Mouse (Mus musculus): ENCODE results near the gene Ing1. TPM values are rescaled to one million over a fixed set of nuclear protein-coding genes. Genes with fewer than 3 reads are reported as not detected.

The Ing1 gene
- polyA plus RNA-seq (2015; fragmentation: Nextera tagmentation; extraction: Ambion mirVana) = 38.4 and 40.3 TPM in 2 replicates

GRCm38 (mm10) chr8:11554799-11555719 lies at the start of gene Ing1:
Gene Ing1, plus strand, starts transcription at chr8:11555571.
- no peaks in the 10 kb centered on the region for H3K36me3 ChIP-seq
- H3K27me3 ChIP-seq (replicated peaks) = no peaks in the 10 kb centered on the region
- peak; percentile 74 for ATAC-seq (ENCODE audit: insufficient read depth, low FRiP score, low read depth)

GRCm38 (mm10) chr8:11506074-11506473 lies 49.3 kb upstream of the Ing1 start:
- H3K4me3 ChIP-seq (replicated peaks) = no peak overlapping the region
- H3K27ac ChIP-seq = no peak overlapping the region
- H3K9me3 ChIP-seq = no peaks in the 10 kb centered on the region
- ATAC-seq (ENCODE audit: insufficient read depth, low FRiP score, low read depth) = no peak
- H3K36me3 ChIP-seq = peaks cover 49% of the 10 kb centered on the region
- no peak overlapping the region for H3K4me2 ChIP-seq
- 80% methylated on average over 14 of the region's 14 CpGs for WGBS
- no peaks in the 10 kb centered on the region for H3K4me1 ChIP-seq
- H3K9ac ChIP-seq = no peak overlapping the region
- no peaks in the 10 kb centered on the region for H3K27me3 ChIP-seq (replicated peaks)

More at GRCm38 (mm10) chr8:11554799-11555719, at the start of gene Ing1:
- Histone ChIP-seq H3K4me3 (replicated peaks) (peak within 1 kb of the TSS; percentile 93), H3K9ac (peak within 1 kb of the TSS; percentile 96), H3K4me1 (peaks cover 24% of the 10 kb centered on the region), H3K4me2 (peak within 1 kb of the TSS; percentile 85), H3K9me3 (no peaks in the 10 kb centered on the region), H3K27ac (peak within 1 kb of the TSS; percentile 100)
- under 1% methylated on average over 52 of the region's 52 CpGs for WGBS

- Histone ChIP-seq H3K27me3 (replicated peaks) (no peaks in the 10 kb centered on the region), H3K9ac (no peak overlapping the region), H3K36me3 (peaks cover 56% of the 10 kb centered on the region), H3K27ac (no peak overlapping the region), H3K4me3 (replicated peaks) (no peak overlapping the region), H3K4me1 (no peaks in the 10 kb centered on the region), H3K9me3 (no peaks in the 10 kb centered on the region), H3K4me2 (no peak overlapping the region)
- WGBS = 65% methylated on average over 6 of the region's 6 CpGs
- ATAC-seq (ENCODE audit: insufficient read depth, low FRiP score, low read depth) = no peak
Measured at GRCm38 (mm10) chr8:11506802-11507201, 48.6 kb upstream of the Ing1 start.

GRCm38 (mm10) chr8:11508880-11509279 lies 46.5 kb upstream of the Ing1 start:
- Histone ChIP-seq H3K27me3 (replicated peaks) (no peaks in the 10 kb centered on the region), H3K4me3 (replicated peaks) (no peak overlapping the region), H3K4me2 (no peak overlapping the region), H3K9me3 (no peaks in the 10 kb centered on the region), H3K4me1 (no peaks in the 10 kb centered on the region), H3K9ac (no peak overlapping the region), H3K36me3 (peaks cover 66% of the 10 kb centered on the region), H3K27ac (no peak overlapping the region)
- no peak for ATAC-seq (ENCODE audit: insufficient read depth, low FRiP score, low read depth)
- 68% methylated on average over 10 of the region's 10 CpGs for WGBS

- H3K9me3 ChIP-seq = no peaks in the 10 kb centered on the region
- H3K9ac ChIP-seq = no peak overlapping the region
- H3K27ac ChIP-seq = no peak overlapping the region
- no peak overlapping the region for H3K4me3 ChIP-seq (replicated peaks)
- H3K4me1 ChIP-seq = no peaks in the 10 kb centered on the region
- no peak for ATAC-seq (ENCODE audit: insufficient read depth, low FRiP score, low read depth)
- H3K27me3 ChIP-seq (replicated peaks) = no peaks in the 10 kb centered on the region
- H3K36me3 ChIP-seq = peaks cover 52% of the 10 kb centered on the region
- H3K4me2 ChIP-seq = no peak overlapping the region
- 87% methylated on average over 5 of the region's 5 CpGs for WGBS
Measured at GRCm38 (mm10) chr8:11510971-11511370, 44.4 kb upstream of the Ing1 start.

GRCm38 (mm10) chr8:11512711-11513110 lies 42.7 kb upstream of the Ing1 start:
- Histone ChIP-seq H3K36me3 (peaks cover 56% of the 10 kb centered on the region), H3K9me3 (no peaks in the 10 kb centered on the region), H3K4me3 (replicated peaks) (no peak overlapping the region), H3K27ac (no peak overlapping the region), H3K9ac (no peak overlapping the region), H3K27me3 (replicated peaks) (no peaks in the 10 kb centered on the region), H3K4me2 (no peak overlapping the region), H3K4me1 (no peaks in the 10 kb centered on the region)
- no peak; the same call in 1 of the 2 replicates for ATAC-seq (ENCODE audit: insufficient read depth, low FRiP score, low read depth)
- 81% methylated on average over 9 of the region's 9 CpGs for WGBS

- Histone ChIP-seq H3K27ac (no peak overlapping the region), H3K4me3 (replicated peaks) (no peak overlapping the region), H3K4me2 (no peak overlapping the region), H3K9me3 (no peaks in the 10 kb centered on the region), H3K36me3 (peaks cover 58% of the 10 kb centered on the region), H3K27me3 (replicated peaks) (no peaks in the 10 kb centered on the region), H3K9ac (no peak overlapping the region), H3K4me1 (no peaks in the 10 kb centered on the region)
- no peak for ATAC-seq (ENCODE audit: insufficient read depth, low FRiP score, low read depth)
- WGBS = 85% methylated on average over 5 of the region's 5 CpGs
Measured at GRCm38 (mm10) chr8:11513247-11513646, 42.1 kb upstream of the Ing1 start.

GRCm38 (mm10) chr8:11516292-11516691 lies 39.1 kb upstream of the Ing1 start:
- Histone ChIP-seq H3K9ac (no peak overlapping the region), H3K36me3 (peaks cover 41% of the 10 kb centered on the region), H3K4me2 (no peak overlapping the region), H3K4me3 (replicated peaks) (no peak overlapping the region), H3K27ac (no peak overlapping the region), H3K27me3 (replicated peaks) (no peaks in the 10 kb centered on the region), H3K4me1 (no peaks in the 10 kb centered on the region), H3K9me3 (no peaks in the 10 kb centered on the region)
- ATAC-seq (ENCODE audit: insufficient read depth, low FRiP score, low read depth) = no peak
- 93% methylated on average over 9 of the region's 9 CpGs for WGBS

- no peak overlapping the region for H3K4me3 ChIP-seq (replicated peaks)
- WGBS = 72% methylated on average over 16 of the region's 16 CpGs
- H3K36me3 ChIP-seq = peaks cover 34% of the 10 kb centered on the region
- H3K4me1 ChIP-seq = no peaks in the 10 kb centered on the region
- H3K9me3 ChIP-seq = no peaks in the 10 kb centered on the region
- H3K4me2 ChIP-seq = no peak overlapping the region
- H3K9ac ChIP-seq = no peak overlapping the region
- no peak overlapping the region for H3K27ac ChIP-seq
- H3K27me3 ChIP-seq (replicated peaks) = no peaks in the 10 kb centered on the region
- ATAC-seq (ENCODE audit: insufficient read depth, low FRiP score, low read depth) = no peak
Measured at GRCm38 (mm10) chr8:11517366-11518055, 37.9 kb upstream of the Ing1 start.

GRCm38 (mm10) chr8:11518056-11518396 lies 37.3 kb upstream of the Ing1 start:
- Histone ChIP-seq H3K9me3 (no peaks in the 10 kb centered on the region), H3K27ac (no peak overlapping the region), H3K36me3 (peaks cover 29% of the 10 kb centered on the region), H3K4me1 (no peaks in the 10 kb centered on the region), H3K27me3 (replicated peaks) (no peaks in the 10 kb centered on the region), H3K4me2 (no peak overlapping the region), H3K9ac (no peak overlapping the region), H3K4me3 (replicated peaks) (no peak overlapping the region)
- 77% methylated on average over 6 of the region's 6 CpGs for WGBS
- no peak for ATAC-seq (ENCODE audit: insufficient read depth, low FRiP score, low read depth)

- Histone ChIP-seq H3K27me3 (replicated peaks) (no peaks in the 10 kb centered on the region), H3K36me3 (peaks cover 22% of the 10 kb centered on the region; the same call in 1 of the 2 replicates), H3K4me2 (no peak overlapping the region), H3K9me3 (no peaks in the 10 kb centered on the region), H3K9ac (no peak overlapping the region), H3K4me3 (replicated peaks) (no peak overlapping the region), H3K27ac (no peak overlapping the region), H3K4me1 (no peaks in the 10 kb centered on the region)
- no peak for ATAC-seq (ENCODE audit: insufficient read depth, low FRiP score, low read depth)
- WGBS = 87% methylated on average over 11 of the region's 11 CpGs
Measured at GRCm38 (mm10) chr8:11518676-11519075, 36.7 kb upstream of the Ing1 start.

GRCm38 (mm10) chr8:11523331-11523730 lies 32.0 kb upstream of the Ing1 start:
- whole genome bisulfite sequencing = 71% methylated on average over 3 of the region's 3 CpGs
- no peak overlapping the region for H3K27ac ChIP-seq
- H3K9me3 ChIP-seq = no peaks in the 10 kb centered on the region
- H3K27me3 ChIP-seq (replicated peaks) = no peaks in the 10 kb centered on the region
- H3K9ac ChIP-seq = no peak overlapping the region
- H3K36me3 ChIP-seq = 0 out of 2 replicates have a peak, but pooled peaks cover 14% of the 10 kb centered on the region
- no peak overlapping the region for H3K4me2 ChIP-seq
- ATAC-seq (ENCODE audit: insufficient read depth, low FRiP score, low read depth) = no peak
- H3K4me1 ChIP-seq = no peaks in the 10 kb centered on the region
- no peak overlapping the region for H3K4me3 ChIP-seq (replicated peaks)

Measured in stomach, embryonic 15.5 days (tissue).